Comparison of ENCODE assay signal across 17 mouse cellular contexts in genomic region chr9:105130331-105130730, GRCm38 (mm10). TPM values are rescaled to one million over a fixed set of nuclear protein-coding genes. Genes with fewer than 3 reads are reported as not detected.
DNase-seq lines count a peak whose midpoint lies in the region; ATAC-seq lines count a peak whose summit lies in the region.
"Had no signal": no experiment of that assay in that cellular context is flagged by ENCODE, and none has a peak within 500 bp of the region (broad histone marks: within the 10 kb centered on the region; RNA-seq: fewer than 3 reads in every experiment).

No protein-coding gene starts in this region.

- DNase-seq in hindbrain, embryonic 10.5 days (ENCODE audit: low spot score) = no peak
- DNase-seq in hindbrain, embryonic 11.5 days (ENCODE audit: low spot score) = no peak
- peak; percentile 6 for DNase-seq in naive thymus-derived CD4-positive, alpha-beta T cell, adult 2 months (ENCODE audit: low read depth)
- DNase-seq in kidney, adult 9 months = no peak
- DNase-seq in left cerebral cortex, adult 8-10 months (ENCODE audit: low spot score in 2 of 2) = no peak
- no peak for DNase-seq in kidney, adult 18-20 months
- DNase-seq: embryo, embryonic 11 days; gastrocnemius, postnatal 25 days; kidney, postnatal 25 days had no signal

- no peak overlapping the region for H3K4me2 ChIP-seq in hindbrain, embryonic 11.5 days (replicated peaks; ENCODE audit: low read depth, low read length)
- H3K4me2 ChIP-seq in hindbrain, embryonic 15.5 days = 0 out of 2 replicates have a peak overlapping the region, but pooled peaks have one; percentile 85
- H3K4me2 ChIP-seq in liver, embryonic 12.5 days = peak overlapping the region; percentile 96

- no peak overlapping the region for H3K9ac ChIP-seq in hindbrain, embryonic 11.5 days (ENCODE audit: low read depth, low read length)
- no peak overlapping the region for H3K9ac ChIP-seq in hindbrain, embryonic 15.5 days
- H3K9ac ChIP-seq in liver, embryonic 12.5 days = no peak overlapping the region

- H3K27ac ChIP-seq in hindbrain, embryonic 10.5 days = no peak overlapping the region
- H3K27ac ChIP-seq in hindbrain, embryonic 11.5 days (ENCODE audit: low read depth, low read length) = no peak overlapping the region
- H3K27ac ChIP-seq in hindbrain, embryonic 15.5 days (replicated peaks) = no peak overlapping the region
- H3K27ac ChIP-seq in liver, embryonic 12.5 days = no peak overlapping the region

- H3K36me3 ChIP-seq in hindbrain, embryonic 10.5 days = no peaks in the 10 kb centered on the region
- H3K36me3 ChIP-seq in hindbrain, embryonic 11.5 days (ENCODE audit: control insufficient read depth, insufficient read depth, low read length) = no peaks in the 10 kb centered on the region
- no peaks in the 10 kb centered on the region for H3K36me3 ChIP-seq in hindbrain, embryonic 15.5 days
- H3K36me3 ChIP-seq in liver, embryonic 12.5 days = no peaks in the 10 kb centered on the region

- no peak for ATAC-seq in hindbrain, embryonic 11.5 days (ENCODE audit: low FRiP score)
- no peak for ATAC-seq in hindbrain, embryonic 15.5 days (ENCODE audit: low FRiP score, low read depth)
- ATAC-seq in liver, embryonic 12.5 days = no peak

- WGBS in hindbrain, embryonic 10.5 days = 90% methylated on average over 8 of the region's 8 CpGs
- 94% methylated on average over 8 of the region's 8 CpGs for WGBS in hindbrain, embryonic 11.5 days
- WGBS in hindbrain, embryonic 15.5 days = 97% methylated on average over 8 of the region's 8 CpGs
- 83% methylated on average over 8 of the region's 8 CpGs for WGBS in liver, embryonic 12.5 days (ENCODE audit: insufficient replicate concordance)

- H3K27me3 ChIP-seq in hindbrain, embryonic 10.5 days (ENCODE audit: insufficient read depth, poor library complexity, severe bottlenecking) = no peaks in the 10 kb centered on the region
- no peaks in the 10 kb centered on the region for H3K27me3 ChIP-seq in hindbrain, embryonic 11.5 days (ENCODE audit: control insufficient read depth, insufficient read depth, low read length)
- H3K27me3 ChIP-seq in hindbrain, embryonic 15.5 days = no peaks in the 10 kb centered on the region
- no peaks in the 10 kb centered on the region for H3K27me3 ChIP-seq in liver, embryonic 12.5 days (replicated peaks)

- H3K4me1 ChIP-seq in hindbrain, embryonic 10.5 days (replicated peaks) = peaks cover 22% of the 10 kb centered on the region
- no peaks in the 10 kb centered on the region for H3K4me1 ChIP-seq in hindbrain, embryonic 11.5 days (replicated peaks; ENCODE audit: control insufficient read depth, insufficient read depth, low read length)
- peaks cover 17% of the 10 kb centered on the region for H3K4me1 ChIP-seq in hindbrain, embryonic 15.5 days (replicated peaks)
- peaks cover 25% of the 10 kb centered on the region for H3K4me1 ChIP-seq in liver, embryonic 12.5 days

- H3K4me3 ChIP-seq in hindbrain, embryonic 10.5 days = peak overlapping the region; percentile 81; the same call in 1 of the 2 replicates
- no peak overlapping the region for H3K4me3 ChIP-seq in hindbrain, embryonic 11.5 days (ENCODE audit: low read depth, low read length)
- H3K4me3 ChIP-seq in hindbrain, embryonic 15.5 days = no peak overlapping the region
- 0 out of 2 replicates have a peak overlapping the region, but pooled peaks have one; percentile 79 for H3K4me3 ChIP-seq in liver, embryonic 12.5 days

- H3K9me3 ChIP-seq in hindbrain, embryonic 10.5 days = no peaks in the 10 kb centered on the region
- H3K9me3 ChIP-seq in hindbrain, embryonic 11.5 days (ENCODE audit: control insufficient read depth, low read length) = no peaks in the 10 kb centered on the region
- H3K9me3 ChIP-seq in hindbrain, embryonic 15.5 days = no peaks in the 10 kb centered on the region
- no peaks in the 10 kb centered on the region for H3K9me3 ChIP-seq in liver, embryonic 12.5 days (replicated peaks)

RNA-seq across cellular contexts. Expression of gene Nudt16, which starts 1.3 kb away (rescaled TPM):
- polyA plus RNA-seq in hindbrain, embryonic 10.5 days (2016; fragmentation: Nextera tagmentation; extraction: Ambion mirVana) = 14.0 and 14.8 TPM in 2 replicates
- polyA plus RNA-seq in hindbrain, embryonic 11.5 days (2014; fragmentation: Nextera tagmentation; extraction: Ambion mirVana) = 15.6 and 17.5 TPM in 2 replicates
- 24.1 and 25.0 TPM in 2 replicates for polyA plus RNA-seq in hindbrain, embryonic 15.5 days (2015; fragmentation: Nextera tagmentation; extraction: Ambion mirVana)
- 7.7 and 7.9 TPM in 2 replicates for polyA plus RNA-seq in liver, embryonic 12.5 days (2016; fragmentation: Nextera tagmentation; extraction: Ambion mirVana)
- total RNA-seq in left cerebral cortex, adult 8-10 months (2022) = 10 to 100 TPM; 15.1 to 22.0 (median 20.2) TPM

RNA-seq across cellular contexts. Expression of gene 1700080E11Rik, which starts 14.6 kb away (rescaled TPM):
- not detected in 2 replicates for polyA plus RNA-seq in hindbrain, embryonic 10.5 days (2016; fragmentation: Nextera tagmentation; extraction: Ambion mirVana)
- not detected in 2 replicates for polyA plus RNA-seq in hindbrain, embryonic 11.5 days (2014; fragmentation: Nextera tagmentation; extraction: Ambion mirVana)
- polyA plus RNA-seq in hindbrain, embryonic 15.5 days (2015; fragmentation: Nextera tagmentation; extraction: Ambion mirVana) = not detected in 2 replicates
- polyA plus RNA-seq in liver, embryonic 12.5 days (2016; fragmentation: Nextera tagmentation; extraction: Ambion mirVana) = not detected in 2 replicates
- total RNA-seq in left cerebral cortex, adult 8-10 months (2022) = not detected
- total RNA-seq: adrenal gland, postnatal 4 days; gastrocnemius, postnatal 25 days; hematopoietic stem cell, adult 5-6 weeks; liver, adult 2 months had no signal
- polyA plus RNA-seq: erythroblast, embryonic 14.5 days; liver, adult 2 months; spleen, adult 2 months; thymus, postnatal 0 days had no signal

Comparison
In these comparisons a context has a peak if more than half of its experiments do, and no peak if none do; other contexts are left out.
1. H3K4me3 ChIP-seq: peak in hindbrain, embryonic 10.5 days (single experiment) and liver, embryonic 12.5 days (single experiment); none in hindbrain, embryonic 11.5 days (single experiment) and hindbrain, embryonic 15.5 days (single experiment).